Mouse (Mus musculus): ENCODE data around the gene Gm49661.
A peak's percentile ranks its signal among the peaks of the same experiment; 100 is the strongest.

The Gm49661 gene

GRCm38 (mm10) chr8:84969241-84970134 lies at the start of gene Gm49661, which contains the start of the genes Prdx2 and Rnaseh2a:
Gene Gm49661 (minus strand): TSS chr8:84969433.
Gene Prdx2 (plus strand): TSS chr8:84969587.
Gene Rnaseh2a (minus strand): TSS chr8:84969767.
- DNase-seq (ENCODE audit: low spot score): peak; percentile 66

- DNase-seq (ENCODE audit: low spot score): no peak
Observed at GRCm38 (mm10) chr8:85017209-85017608, 48.0 kb upstream of the Gm49661 start.

GRCm38 (mm10) chr8:85016724-85017123 lies 47.5 kb upstream of the Gm49661 start:
- DNase-seq (ENCODE audit: low spot score): no peak

- DNase-seq (ENCODE audit: low spot score): no peak
Observed at GRCm38 (mm10) chr8:85014431-85014830, 45.2 kb upstream of the Gm49661 start, which contains the start of gene Best2. Gene Best2 (minus strand): TSS chr8:85014531.

- peak; percentile 45 for DNase-seq (ENCODE audit: low spot score)
Observed at GRCm38 (mm10) chr8:85013230-85013840, 44.1 kb upstream of the Gm49661 start.

- DNase-seq (ENCODE audit: low spot score): no peak
Observed at GRCm38 (mm10) chr8:85011242-85011641, 42.0 kb upstream of the Gm49661 start.

- no peak for DNase-seq (ENCODE audit: low spot score)
Observed at GRCm38 (mm10) chr8:85007686-85008085, 38.5 kb upstream of the Gm49661 start.

- peak; percentile 75 for DNase-seq (ENCODE audit: low spot score)
Observed at GRCm38 (mm10) chr8:84997649-84998295, 28.5 kb upstream of the Gm49661 start.

- DNase-seq (ENCODE audit: low spot score): no peak
Observed at GRCm38 (mm10) chr8:84996978-84997377, 27.7 kb upstream of the Gm49661 start.

- DNase-seq (ENCODE audit: low spot score): no peak
Observed at GRCm38 (mm10) chr8:84995680-84996079, 26.4 kb upstream of the Gm49661 start.

GRCm38 (mm10) chr8:84994375-84994774 lies 25.1 kb upstream of the Gm49661 start:
- DNase-seq (ENCODE audit: low spot score): no peak

GRCm38 (mm10) chr8:84990836-84991235 lies 21.6 kb upstream of the Gm49661 start:
- no peak for DNase-seq (ENCODE audit: low spot score)

GRCm38 (mm10) chr8:84990349-84990748 lies 21.1 kb upstream of the Gm49661 start, which contains the start of gene Hook2:
Gene Hook2 (plus strand): TSS chr8:84990603.
- peak; percentile 93 for DNase-seq (ENCODE audit: low spot score)

- peak; percentile 91 for DNase-seq (ENCODE audit: low spot score)
Observed at GRCm38 (mm10) chr8:84989810-84990209, 20.6 kb upstream of the Gm49661 start.

- no peak for DNase-seq (ENCODE audit: low spot score)
Observed at GRCm38 (mm10) chr8:84989311-84989731, 20.1 kb upstream of the Gm49661 start.

- DNase-seq (ENCODE audit: low spot score): no peak
Observed at GRCm38 (mm10) chr8:84987903-84988302, 18.7 kb upstream of the Gm49661 start.

- DNase-seq (ENCODE audit: low spot score): no peak
Observed at GRCm38 (mm10) chr8:84987388-84987787, 18.2 kb upstream of the Gm49661 start.

GRCm38 (mm10) chr8:84986379-84986945 lies 17.2 kb upstream of the Gm49661 start:
- DNase-seq (ENCODE audit: low spot score): no peak

GRCm38 (mm10) chr8:84985684-84986378 lies 16.6 kb upstream of the Gm49661 start:
- peak; percentile 79 for DNase-seq (ENCODE audit: low spot score)

GRCm38 (mm10) chr8:84985049-84985683 lies 15.9 kb upstream of the Gm49661 start:
- DNase-seq (ENCODE audit: low spot score): no peak

Data from spleen, adult 12 weeks (tissue).